8 mouse cellular contexts compared by ENCODE assay signal in the genomic region with DNA sequence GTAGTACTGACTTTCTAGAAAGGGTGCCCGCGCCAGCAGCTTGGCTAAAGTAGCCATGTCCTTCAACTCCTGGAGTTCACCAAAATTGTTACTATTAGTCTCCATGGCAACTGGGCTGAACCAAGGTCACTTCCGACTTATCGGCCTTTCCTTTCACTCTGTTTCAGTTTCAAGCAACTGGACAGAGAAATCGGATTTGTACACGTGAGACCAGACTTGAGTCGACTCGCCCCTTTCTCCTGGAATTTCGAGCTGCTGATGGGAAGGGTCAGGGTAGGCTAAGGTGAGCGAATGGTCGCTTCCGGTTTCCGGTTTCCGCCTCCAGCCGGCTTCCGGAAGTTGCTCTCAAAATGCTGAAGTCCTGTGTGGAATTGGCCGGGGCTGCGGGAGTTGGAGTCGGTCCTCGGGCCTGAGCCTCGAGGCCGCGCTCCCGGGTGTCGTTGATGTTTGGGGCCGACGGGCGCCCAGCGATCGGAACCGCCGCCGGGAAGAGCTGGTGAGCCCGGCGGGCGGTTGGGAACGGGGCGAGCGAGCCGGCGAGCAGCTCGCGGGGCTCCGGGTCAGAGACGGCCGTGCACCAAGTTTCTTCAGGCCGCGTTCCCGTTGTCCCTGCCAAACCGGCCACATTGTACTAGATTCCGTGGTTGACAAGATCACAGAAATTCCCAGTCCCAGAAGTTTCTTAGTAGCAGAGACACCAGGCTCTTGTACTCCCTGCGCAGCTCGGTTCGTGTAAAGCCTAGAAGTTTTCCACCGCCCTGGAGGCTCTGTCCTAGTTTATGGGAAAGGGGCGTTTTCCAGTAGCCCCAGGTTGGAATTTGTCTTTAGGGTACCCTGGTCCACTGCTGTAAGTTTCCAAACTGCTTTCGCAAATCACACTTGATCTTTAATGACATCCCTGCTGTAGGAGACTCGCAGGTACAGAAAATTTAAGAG. TPM values are rescaled to one million over a fixed set of nuclear protein-coding genes. Genes with fewer than 3 reads are reported as not detected.
A peak's percentile ranks its signal among the peaks of the same experiment; 100 is the strongest.
DNase-seq lines count a peak whose midpoint lies in the region; ATAC-seq and TF ChIP-seq lines count a peak whose summit lies in the region.

Gene Spata17, minus strand, starts transcription at position 285 of the 936 bp plus-strand sequence.
Gene Gpatch2, plus strand, starts transcription at position 328 of the 936 bp plus-strand sequence.

- H3K79me2 ChIP-seq in heart, adult 2 months (replicated peaks; ENCODE audit: control insufficient read depth, insufficient read depth, low read length): 0 out of 2 replicates have a peak, but pooled peaks cover 1% of the 10 kb centered on the region

- no peaks in the 10 kb centered on the region for H3K36me3 ChIP-seq in embryonic facial prominence, embryonic 13.5 days
- H3K36me3 ChIP-seq in heart, adult 2 months (ENCODE audit: control insufficient read depth, insufficient read depth, low read length): no peaks in the 10 kb centered on the region; the same call in 1 of the 2 replicates
- no peaks in the 10 kb centered on the region for H3K36me3 ChIP-seq in limb, embryonic 14.5 days (ENCODE audit: control insufficient read depth, insufficient read depth, low read length)
- no peaks in the 10 kb centered on the region for H3K36me3 ChIP-seq in midbrain, postnatal 0 days (ENCODE audit: insufficient read depth, low read length)

- 1% methylated on average over 58 of the region's 58 CpGs for WGBS in embryonic facial prominence, embryonic 13.5 days
- WGBS in heart, adult 2 months: under 1% methylated on average over 58 of the region's 58 CpGs
- WGBS in limb, embryonic 14.5 days: under 1% methylated on average over 57 of the region's 58 CpGs
- 1% methylated on average over 58 of the region's 58 CpGs for WGBS in midbrain, postnatal 0 days

- H3K4me3 ChIP-seq in embryonic facial prominence, embryonic 13.5 days: peak within 1 kb of the TSS; percentile 91
- H3K4me3 ChIP-seq in heart, adult 2 months: peak within 1 kb of the TSS; percentile 76
- peak within 1 kb of the TSS; percentile 87 for H3K4me3 ChIP-seq in limb, embryonic 14.5 days (replicated peaks; ENCODE audit: low read length)
- H3K4me3 ChIP-seq in midbrain, postnatal 0 days (ENCODE audit: low read depth, low read length): peak within 1 kb of the TSS; percentile 90

- peak within 1 kb of the TSS; percentile 88 for H3K9ac ChIP-seq in embryonic facial prominence, embryonic 13.5 days
- peak within 1 kb of the TSS; percentile 88 for H3K9ac ChIP-seq in heart, adult 2 months (ENCODE audit: low read depth, low read length)
- H3K9ac ChIP-seq in limb, embryonic 14.5 days (ENCODE audit: low read depth, low read length, severe bottlenecking): peak within 1 kb of the TSS; percentile 84
- H3K9ac ChIP-seq in midbrain, postnatal 0 days (replicated peaks; ENCODE audit: low read length, poor library complexity, severe bottlenecking): peak within 1 kb of the TSS; percentile 74

- H3K27me3 ChIP-seq in embryonic facial prominence, embryonic 13.5 days: no peaks in the 10 kb centered on the region
- H3K27me3 ChIP-seq in heart, adult 2 months (ENCODE audit: control insufficient read depth, insufficient read depth, low read length): no peaks in the 10 kb centered on the region
- no peaks in the 10 kb centered on the region for H3K27me3 ChIP-seq in limb, embryonic 14.5 days (ENCODE audit: control insufficient read depth, insufficient read depth, low read length)
- H3K27me3 ChIP-seq in midbrain, postnatal 0 days (ENCODE audit: insufficient read depth, low read length): no peaks in the 10 kb centered on the region

- H3K27ac ChIP-seq in embryonic facial prominence, embryonic 13.5 days: peak within 1 kb of the TSS; percentile 84
- peak within 1 kb of the TSS; percentile 93 for H3K27ac ChIP-seq in heart, adult 2 months
- H3K27ac ChIP-seq in limb, embryonic 14.5 days (replicated peaks; ENCODE audit: low read depth, low read length): peak within 1 kb of the TSS; percentile 86
- peak within 1 kb of the TSS; percentile 85 for H3K27ac ChIP-seq in midbrain, postnatal 0 days (ENCODE audit: low read depth, low read length)

- H3K9me3 ChIP-seq in embryonic facial prominence, embryonic 13.5 days: no peaks in the 10 kb centered on the region
- H3K9me3 ChIP-seq in limb, embryonic 14.5 days (ENCODE audit: control insufficient read depth, low read length): no peaks in the 10 kb centered on the region
- H3K9me3 ChIP-seq in midbrain, postnatal 0 days (ENCODE audit: low read length): no peaks in the 10 kb centered on the region

- intact Hi-C loops in heart, adult 2 months (cut with DNase I): no loop called here

- peak; percentile 76 for ATAC-seq in embryonic facial prominence, embryonic 13.5 days (ENCODE audit: insufficient number of reproducible peaks, insufficient read depth, low FRiP score, low TSS enrichment, low read depth)
- peak; percentile 90 for ATAC-seq in limb, embryonic 14.5 days (ENCODE audit: low FRiP score, low read depth)
- peak; percentile 90 for ATAC-seq in midbrain, postnatal 0 days (ENCODE audit: low FRiP score)

- peaks cover 4% of the 10 kb centered on the region for H3K4me1 ChIP-seq in embryonic facial prominence, embryonic 13.5 days
- H3K4me1 ChIP-seq in heart, adult 2 months (ENCODE audit: control insufficient read depth, insufficient read depth, low read length): no peaks in the 10 kb centered on the region; the same call in 1 of the 2 replicates
- H3K4me1 ChIP-seq in limb, embryonic 14.5 days (ENCODE audit: control insufficient read depth, insufficient read depth, low read length): no peaks in the 10 kb centered on the region
- no peaks in the 10 kb centered on the region for H3K4me1 ChIP-seq in midbrain, postnatal 0 days (ENCODE audit: insufficient read depth, low read length)

- TF ChIP-seq CTCF in heart, adult 2 months (IDR thresholded peaks at IDR 0.05): no peak
- TF ChIP-seq CTCF in midbrain, postnatal 0 days (IDR thresholded peaks at IDR 0.05): no peak

- peak; percentile 67; the same call in 1 of the 2 replicates for TF ChIP-seq EP300 in heart, adult 2 months (IDR thresholded peaks at IDR 0.05; ENCODE audit: insufficient read depth, low read depth, low read length)

- H3K4me2 ChIP-seq in embryonic facial prominence, embryonic 13.5 days: peak within 1 kb of the TSS; percentile 80
- H3K4me2 ChIP-seq in limb, embryonic 14.5 days (replicated peaks; ENCODE audit: low read depth, low read length, severe bottlenecking): peak within 1 kb of the TSS; percentile 85
- H3K4me2 ChIP-seq in midbrain, postnatal 0 days (ENCODE audit: low read depth, low read length, poor library complexity, severe bottlenecking): peak within 1 kb of the TSS; percentile 89

- peak; percentile 68 for TF ChIP-seq POLR2A in heart, adult 2 months (IDR thresholded peaks at IDR 0.05; ENCODE audit: insufficient read depth, low read depth, low read length)
- TF ChIP-seq POLR2A in limb, embryonic 14.5 days (IDR thresholded peaks at IDR 0.05; ENCODE audit: borderline replicate concordance, extremely low read depth, insufficient read depth, insufficient read length): 0 out of 2 replicates have a peak, but pooled peaks have one; percentile 55

- peak; percentile 94 for DNase-seq in 3T3-L1 (ENCODE audit: low read depth, low spot score)
- DNase-seq in adrenal gland, postnatal 36 days: peak; percentile 83 to 88
- peak; percentile 84 to 86 for DNase-seq in heart, adult 2 months
- peak; percentile 70 to 83 for DNase-seq in kidney, adult 8-10 months
- DNase-seq in limb, embryonic 14.5 days (ENCODE audit: low spot score): peak; percentile 84
- peak; percentile 87 for DNase-seq in midbrain, postnatal 0 days (ENCODE audit: low spot score)
- peak; percentile 29 to 53 for DNase-seq in spleen, postnatal 14 days (ENCODE audit: low spot score in 2 of 2)

RNA-seq across cellular contexts. Expression of gene Spata17, which starts in this region (rescaled TPM):
- under 1 TPM; 0.60 to 0.82 TPM for total RNA-seq in adrenal gland, postnatal 36 days (2021)
- 0.43 and 0.74 TPM in 2 replicates for polyA plus RNA-seq in embryonic facial prominence, embryonic 13.5 days (2015; fragmentation: Nextera tagmentation; extraction: Ambion mirVana)
- 1 to 10 TPM in 1 of 2 experiments, under 1 TPM in 1; 0.29 to 1.6 TPM for total RNA-seq in heart, adult 2 months (2021)
- 0.66 and 0.82 TPM in 2 replicates for polyA plus RNA-seq in heart, adult 2 months (2012; rRNA removed)
- 0.19 and 0.37 TPM in 2 replicates for polyA plus RNA-seq in limb, embryonic 14.5 days (2012; rRNA removed)
- 0.19 and 0.46 TPM in 2 replicates for polyA plus RNA-seq in limb, embryonic 14.5 days (2014; fragmentation: Nextera tagmentation; extraction: Ambion mirVana)
- 1.2 TPM in 1 of 2 replicates, not detected in the other for total RNA-seq in midbrain, postnatal 0 days (2014; rRNA removed)
- polyA plus RNA-seq in midbrain, postnatal 0 days (2015; fragmentation: Nextera tagmentation; extraction: Ambion mirVana): 0.61 and 1.3 TPM in 2 replicates

RNA-seq across cellular contexts. Expression of gene Gpatch2, which starts in this region (rescaled TPM):
- 10 to 100 TPM; 22.9 to 26.3 TPM for total RNA-seq in adrenal gland, postnatal 36 days (2021)
- 22.2 and 22.6 TPM in 2 replicates for polyA plus RNA-seq in embryonic facial prominence, embryonic 13.5 days (2015; fragmentation: Nextera tagmentation; extraction: Ambion mirVana)
- 10 to 100 TPM; 10.1 to 10.5 TPM for total RNA-seq in heart, adult 2 months (2021)
- 5.9 and 8.6 TPM in 2 replicates for polyA plus RNA-seq in heart, adult 2 months (2012; rRNA removed)
- 17.8 and 19.2 TPM in 2 replicates for polyA plus RNA-seq in limb, embryonic 14.5 days (2012; rRNA removed)
- 17.7 and 20.0 TPM in 2 replicates for polyA plus RNA-seq in limb, embryonic 14.5 days (2014; fragmentation: Nextera tagmentation; extraction: Ambion mirVana)
- 20.5 and 25.3 TPM in 2 replicates for total RNA-seq in midbrain, postnatal 0 days (2014; rRNA removed)
- 11.6 and 15.0 TPM in 2 replicates for polyA plus RNA-seq in midbrain, postnatal 0 days (2015; fragmentation: Nextera tagmentation; extraction: Ambion mirVana)

Comparison
In these comparisons a context has a peak if more than half of its experiments do, and no peak if none do; other contexts are left out.
1. Peak in every context shown above with its lines: DNase-seq, ATAC-seq, H3K4me3 ChIP-seq and H3K27ac ChIP-seq.
2. DNase-seq: peak in every context shown above with its lines; median percentile 94 in 3T3-L1; 87 in midbrain, postnatal 0 days; 86 in adrenal gland, postnatal 36 days; 85 in heart, adult 2 months; 84 in limb, embryonic 14.5 days; 76 in kidney, adult 8-10 months; 41 in spleen, postnatal 14 days.